Mouse (Mus musculus) CH12.LX (cell line): ENCODE measurements around the gene Adgrb3. TPM values are rescaled to one million over a fixed set of nuclear protein-coding genes. Genes with fewer than 3 reads are reported as not detected.

Experiments used
- DNase-seq: peaks from one replicate; pipeline ENCODE4 v3.0.0-alpha.2; 2013; ENCODE audit errors: extremely low read depth
- H3K27ac ChIP-seq: 2 replicates; pipeline ENCODE4 v1.5.1; 2012; ENCODE audit warnings: low read depth, mild to moderate bottlenecking, control low read depth, moderate library complexity; ENCODE audit not compliant: insufficient read depth
- H3K27me3 ChIP-seq: replicated peaks from 2 replicates; pipeline ENCODE3; 2012; ENCODE audit warnings: inconsistent platforms
- H3K36me3 ChIP-seq, 2 experiments: replicated peaks in 1 of 2; 2 replicates each; pipeline versions ENCODE3 to v1.6.1; 2012; ENCODE audit warnings: inconsistent platforms in 1 of 2, low read length in 1 of 2, mild to moderate bottlenecking in 1 of 2, mixed read lengths in 1 of 2, moderate library complexity in 1 of 2; ENCODE audit not compliant: control insufficient read depth in 1 of 2, insufficient read depth in 1 of 2
- H3K4me1 ChIP-seq, 2 experiments: 2 replicates each; pipeline ENCODE4 v1.6.1; 2012; ENCODE audit warnings: inconsistent platforms in 1 of 2, moderate library complexity in 1 of 2; ENCODE audit not compliant: insufficient read depth in 2 of 2, control insufficient read depth in 1 of 2
- H3K4me2 ChIP-seq: 2 replicates; pipeline ENCODE4 v1.6.1; 2012; ENCODE audit warnings: low read depth, mild to moderate bottlenecking, control low read depth; ENCODE audit not compliant: poor library complexity, insufficient read depth, severe bottlenecking
- H3K4me3 ChIP-seq, 3 experiments: fragments of 150-350 bp in 1 of 3; sonication (generic) in 1 of 3; replicated peaks in 1 of 3; 2 replicates each; pipeline versions ENCODE3 to v1.5.1; 2011 to 2012; ENCODE audit warnings: low read depth in 2 of 3, low read length in 2 of 3, mild to moderate bottlenecking in 2 of 3, moderate library complexity in 2 of 3, control low read depth in 1 of 3, improper control_type of control experiment in 1 of 3, inconsistent platforms in 1 of 3, mixed read lengths in 1 of 3; ENCODE audit not compliant: poor library complexity in 1 of 3
- H3K79me2 ChIP-seq: replicated peaks from 2 replicates; pipeline ENCODE4 v1.6.1; 2012; ENCODE audit warnings: mild to moderate bottlenecking, moderate library complexity; ENCODE audit not compliant: control insufficient read depth, poor library complexity, insufficient read depth, severe bottlenecking; ENCODE audit errors: extremely low read depth
- H3K9ac ChIP-seq: 2 replicates; pipeline ENCODE4 v1.6.1; 2012; ENCODE audit warnings: low read depth, mild to moderate bottlenecking, control low read depth, moderate library complexity; ENCODE audit not compliant: insufficient read depth
- H3K9me3 ChIP-seq: replicated peaks from 2 replicates; pipeline ENCODE3; 2012; ENCODE audit warnings: low read length, inconsistent platforms, mixed read lengths
- BHLHE40 ChIP-seq: IDR thresholded peaks from 2 replicates; pipeline ENCODE4 v1.6.1; 2011; ENCODE audit warnings: mild to moderate bottlenecking, low read depth, low read length, improper control_type of control experiment
- CHD2 ChIP-seq: IDR thresholded peaks from 2 replicates; pipeline ENCODE4 v1.6.1; 2011; ENCODE audit warnings: low read length, improper control_type of control experiment
- CTCF ChIP-seq, 2 experiments: IDR thresholded peaks in 1 of 2; conservative IDR thresholded peaks in 1 of 2; 2 replicates each; pipeline ENCODE4 v1.5.1; 2011 to 2012; ENCODE audit warnings: low read depth in 2 of 2, low read length in 2 of 2, improper control_type of control experiment in 1 of 2, inconsistent platforms in 1 of 2, mild to moderate bottlenecking in 1 of 2, moderate library complexity in 1 of 2
- ETS1 ChIP-seq: conservative IDR thresholded peaks from 2 replicates; pipeline ENCODE4 v1.6.1; 2012; ENCODE audit warnings: low read depth, mild to moderate bottlenecking, inconsistent platforms, low read length, improper control_type of control experiment, moderate library complexity
- GABPA ChIP-seq: IDR thresholded peaks from 2 replicates; pipeline ENCODE4 v1.6.1; 2012; ENCODE audit warnings: low read depth, low read length, improper control_type of control experiment, inconsistent platforms; ENCODE audit not compliant: insufficient replicate concordance
- HCFC1 ChIP-seq: IDR thresholded peaks from 2 replicates; pipeline ENCODE4 v1.6.1; 2012; ENCODE audit warnings: low read depth, mild to moderate bottlenecking, inconsistent platforms, low read length, improper control_type of control experiment
- KAT2A ChIP-seq: IDR thresholded peaks from 2 replicates; pipeline ENCODE4 v1.6.1; 2012; ENCODE audit warnings: low read length, improper control_type of control experiment, inconsistent platforms; ENCODE audit not compliant: insufficient replicate concordance
- MAFK ChIP-seq: IDR thresholded peaks from 2 replicates; pipeline ENCODE4 v1.6.1; 2011; ENCODE audit warnings: low read length, improper control_type of control experiment; ENCODE audit not compliant: insufficient replicate concordance
- MAX ChIP-seq: IDR thresholded peaks from 2 replicates; pipeline ENCODE4 v1.6.1; 2011; ENCODE audit warnings: low read length, improper control_type of control experiment
- MAZ ChIP-seq: IDR thresholded peaks from 2 replicates; pipeline ENCODE4 v1.6.1; 2012; ENCODE audit warnings: low read depth, mild to moderate bottlenecking, inconsistent platforms, low read length, improper control_type of control experiment, moderate library complexity
- MEF2A ChIP-seq: IDR thresholded peaks from 2 replicates; pipeline ENCODE4 v1.6.1; 2014; ENCODE audit warnings: low read depth, mild to moderate bottlenecking, inconsistent platforms, low read length, improper control_type of control experiment, borderline replicate concordance
- MXI1 ChIP-seq: IDR thresholded peaks from 2 replicates; pipeline ENCODE4 v1.6.1; 2011; ENCODE audit warnings: mild to moderate bottlenecking, low read depth, low read length, improper control_type of control experiment
- NELFE ChIP-seq: IDR thresholded peaks from 2 replicates; pipeline ENCODE4 v1.6.1; 2011; ENCODE audit warnings: low read depth, low read length, improper control_type of control experiment
- TBP ChIP-seq: conservative IDR thresholded peaks from 2 replicates; pipeline ENCODE4 v1.6.1; 2011; ENCODE audit warnings: low read depth, low read length, improper control_type of control experiment
- TCF12 ChIP-seq: IDR thresholded peaks from 2 replicates; pipeline ENCODE4 v1.6.1; 2014; ENCODE audit warnings: low read depth, mild to moderate bottlenecking, inconsistent platforms, low read length, improper control_type of control experiment
- UBTF ChIP-seq: IDR thresholded peaks from 2 replicates; pipeline ENCODE4 v1.6.1; 2012; ENCODE audit warnings: low read depth, mild to moderate bottlenecking, inconsistent platforms, low read length, improper control_type of control experiment, moderate library complexity
- USF1 ChIP-seq: IDR thresholded peaks from 2 replicates; pipeline ENCODE4 v1.6.1; 2014; ENCODE audit warnings: low read depth, mild to moderate bottlenecking, inconsistent platforms, low read length, improper control_type of control experiment
- USF2 ChIP-seq: conservative IDR thresholded peaks from 2 replicates; pipeline ENCODE4 v1.6.1; 2011; ENCODE audit warnings: low read depth, low read length, improper control_type of control experiment
- dilution Hi-C: fragments of 300-500 bp; cut with MboI; formaldehyde crosslinking; loops from 2 replicates; pipeline ENCODE4 v1.14.3; 2020; ENCODE audit warnings: low sequenced_read_pairs; ENCODE audit not compliant: extremely low pct_unique_long_range_greater_than_20kb, extremely low pct_ligation_motif_present
- in situ Hi-C: fragments of 300-500 bp; cut with MboI; formaldehyde crosslinking; loops from 3 replicates; pipeline ENCODE4 v1.14.3; 2019; ENCODE audit warnings: low sequenced_read_pairs, low pct_ligation_motif_present, low pct_unique_long_range_greater_than_20kb, mixed read lengths
- polyA plus RNA-seq: library from polyadenylated mRNA; unstranded; fragments of >175 nt; gene quantifications from 2 replicates; pipeline ENCODE4 v1.2.1, GENCODE M21; 2012; ENCODE audit warnings: low read depth; ENCODE audit not compliant: insufficient read length
- total RNA-seq, 2 experiments: library from RNA; depleted of rRNA; stranded (reverse); fragments of 300-350 nt in 1 of 2; fragments of >200 nt in 1 of 2; gene quantifications; 2 replicates each; pipeline ENCODE4 v1.2.3; 2012 to 2014

The Adgrb3 gene
- total and polyA plus RNA-seq, 3 experiments, result not detected

DNA sequence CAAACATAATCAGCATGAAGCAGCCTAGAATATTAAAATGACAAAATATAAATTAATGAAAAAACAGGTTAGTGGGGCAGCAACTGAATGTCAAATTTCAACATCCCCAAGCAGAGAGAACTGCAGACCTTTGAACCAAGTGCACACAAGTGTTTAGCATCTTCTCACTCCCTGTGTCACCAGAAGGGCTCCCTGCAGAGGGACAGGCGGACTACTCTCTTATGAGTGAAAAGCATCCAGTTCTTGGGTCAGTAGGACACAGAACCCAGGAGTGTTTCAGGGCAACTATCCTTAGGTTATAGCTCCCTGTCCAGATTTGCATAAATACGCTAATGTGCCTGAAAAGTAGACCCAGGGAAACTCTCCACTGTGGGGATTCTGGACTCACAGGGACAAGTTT is 285.6 kb downstream of the Adgrb3 start:
- in situ Hi-C loops, result no loop called here
- Histone ChIP-seq H3K4me1 (no peaks in the 10 kb centered on the region), H3K36me3 (no peaks in the 10 kb centered on the region), H3K9ac (no peak overlapping the region), H3K9me3 (peaks cover 25% of the 10 kb centered on the region), H3K4me2 (no peak overlapping the region), H3K4me3 (no peak overlapping the region), H3K27ac (no peak overlapping the region), H3K79me2 (no peaks in the 10 kb centered on the region), H3K27me3 (no peaks in the 10 kb centered on the region)
- dilution Hi-C loops, result no loop called here
- TF ChIP-seq MAX, result no peak
- no peak for TF ChIP-seq CTCF (conservative IDR thresholded peaks at IDR 0.05 in 1 of 2, IDR thresholded peaks at IDR 0.05 in 1 of 2; ENCODE audit: low read depth in 2 of 2, low read length in 2 of 2)
- TF ChIP-seq USF2, result no peak
- DNase-seq, result no peak

DNA sequence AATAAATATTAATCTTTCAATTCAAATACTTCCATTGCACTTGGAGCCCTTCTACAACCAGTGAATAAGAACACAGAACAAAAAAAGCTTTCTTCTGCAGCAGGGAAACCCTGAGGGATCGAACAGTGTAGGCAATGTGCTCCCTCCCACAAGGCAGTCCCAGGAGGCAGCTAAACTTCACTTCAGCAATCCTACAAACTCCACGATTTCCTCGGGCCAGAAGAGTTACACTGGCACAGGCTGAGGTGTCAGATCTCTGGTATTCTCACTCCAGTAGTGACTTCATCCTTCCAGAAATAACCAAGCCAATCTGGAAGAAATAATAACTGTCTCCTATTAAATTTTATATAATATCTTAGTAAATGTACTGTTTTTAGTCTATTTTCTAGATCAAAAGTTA is 286.6 kb downstream of the Adgrb3 start:
- H3K27ac ChIP-seq, result no peak overlapping the region
- dilution Hi-C loops (no loop called here), in situ Hi-C loops (no loop called here)
- H3K36me3 ChIP-seq, result no peaks in the 10 kb centered on the region
- no peaks in the 10 kb centered on the region for H3K4me1 ChIP-seq
- no peak overlapping the region for H3K4me2 ChIP-seq
- peaks cover 21% of the 10 kb centered on the region for H3K9me3 ChIP-seq
- no peak overlapping the region for H3K9ac ChIP-seq
- no peak for TF ChIP-seq CTCF (conservative IDR thresholded peaks at IDR 0.05 in 1 of 2, IDR thresholded peaks at IDR 0.05 in 1 of 2; ENCODE audit: low read depth in 2 of 2, low read length in 2 of 2)
- TF ChIP-seq MAZ, result no peak
- TF ChIP-seq ETS1, result no peak
- no peak for TF ChIP-seq NELFE
- no peak for TF ChIP-seq GABPA
- no peak for TF ChIP-seq MAX
- no peak for TF ChIP-seq TBP
- TF ChIP-seq HCFC1, result no peak
- no peak for TF ChIP-seq UBTF
- no peak for TF ChIP-seq CHD2
- TF ChIP-seq TCF12, result no peak
- TF ChIP-seq MEF2A, result no peak
- no peak for TF ChIP-seq BHLHE40
- TF ChIP-seq USF1, result no peak
- TF ChIP-seq KAT2A, result no peak
- no peak for TF ChIP-seq MXI1
- TF ChIP-seq MAFK, result no peak
- H3K79me2 ChIP-seq, result no peaks in the 10 kb centered on the region
- H3K4me3 ChIP-seq, result no peak overlapping the region
- no peak for DNase-seq
- H3K27me3 ChIP-seq, result no peaks in the 10 kb centered on the region
